In genomic region chr17:29801358-29801757, GRCm38 (mm10) we compare ENCODE assay signal across 9 mouse cellular contexts.
DNase-seq lines count a peak whose midpoint lies in the region; ATAC-seq and TF ChIP-seq lines count a peak whose summit lies in the region.
"Had no signal": no experiment of that assay in that cellular context is flagged by ENCODE, and none has a peak within 500 bp of the region (broad histone marks: within the 10 kb centered on the region; RNA-seq: fewer than 3 reads in every experiment).

No protein-coding gene starts in this region.

- no peaks in the 10 kb centered on the region for H3K9me3 ChIP-seq in liver, embryonic 14.5 days (ENCODE audit: control insufficient read depth, low read length)

- H3K36me3 ChIP-seq in liver, embryonic 14.5 days (replicated peaks; ENCODE audit: control insufficient read depth, insufficient read depth, low read depth) = no peaks in the 10 kb centered on the region
- H3K36me3 ChIP-seq: neural tube, embryonic 13.5 days had no signal

- 18% methylated on average over 4 of the region's 4 CpGs for WGBS in liver, embryonic 14.5 days (ENCODE audit: insufficient replicate concordance)

- no peak overlapping the region for H3K9ac ChIP-seq in liver, embryonic 14.5 days (replicated peaks)
- H3K9ac ChIP-seq: neural tube, embryonic 13.5 days had no signal

- no peak for ATAC-seq in liver, embryonic 14.5 days (ENCODE audit: insufficient read depth)
- ATAC-seq in inflammation-experienced regulatory T-cells, adult 6 months = no peak

- peak; percentile 35 to 73 for DNase-seq in left cerebral cortex, adult 18-20 months (ENCODE audit: low spot score in 2 of 2)
- no peak for DNase-seq in left cerebral cortex, adult 11 months (ENCODE audit: low spot score)
- peak; percentile 73 for DNase-seq in NIH3T3 (ENCODE audit: low read depth)
- peak; percentile 58 for DNase-seq in cerebellum, adult 11-12 months
- DNase-seq in gastrocnemius, postnatal 10 days = peak; percentile 89
- DNase-seq in liver, embryonic 14.5 days (ENCODE audit: low read depth in 3 of 3, low spot score in 3 of 3) = peak in 2 of 3 experiments; percentile 29 to 37
- peak; percentile 75 for DNase-seq in right cerebral cortex, postnatal 4 days

- H3K27me3 ChIP-seq in liver, embryonic 14.5 days (ENCODE audit: control insufficient read depth, insufficient read depth, low read length) = no peaks in the 10 kb centered on the region
- H3K27me3 ChIP-seq: neural tube, embryonic 13.5 days had no signal

- H3K4me1 ChIP-seq in liver, embryonic 14.5 days (replicated peaks; ENCODE audit: control insufficient read depth in 2 of 2, insufficient read depth in 2 of 2, low read length in 1 of 2) = no peaks in the 10 kb centered on the region

- H3K4me3 ChIP-seq in liver, embryonic 14.5 days (ENCODE audit: insufficient read depth in 1 of 2, low read depth in 2 of 2, low read length in 2 of 2) = no peak overlapping the region
- H3K4me3 ChIP-seq: neural tube, embryonic 13.5 days had no signal

- no peak overlapping the region for H3K4me2 ChIP-seq in liver, embryonic 14.5 days (ENCODE audit: low read depth)
- H3K4me2 ChIP-seq: neural tube, embryonic 13.5 days had no signal

- H3K27ac ChIP-seq in liver, embryonic 14.5 days = no peak overlapping the region
- H3K27ac ChIP-seq: neural tube, embryonic 13.5 days had no signal

- TF ChIP-seq CTCF in liver, embryonic 14.5 days (IDR thresholded peaks at IDR 0.05; ENCODE audit: low read depth) = peak; percentile 87

- TF ChIP-seq EP300 in liver, embryonic 14.5 days (IDR thresholded peaks at IDR 0.05; ENCODE audit: low read depth) = no peak
